Mouse (Mus musculus) neural tube, embryonic 13.5 days (tissue): ENCODE results near the gene Sec23ip. TPM values are rescaled to one million over a fixed set of nuclear protein-coding genes. Genes with fewer than 3 reads are reported as not detected.

ENCODE experiments used
- ATAC-seq: fragments of 200-750 bp; cut with Nextera tagmentation; 2 replicates; pipeline ENCODE4 v1.8.0; 2017; ENCODE audit warnings: low read depth, mild to moderate bottlenecking, moderate TSS enrichment, moderate library complexity
- H3K27ac ChIP-seq: fragments of 300-500 bp; sonication (generic); replicated peaks from 2 replicates; pipeline ENCODE4 v1.5.1; 2015; ENCODE audit warnings: moderate library complexity, mild to moderate bottlenecking, inconsistent platforms
- H3K27me3 ChIP-seq: fragments of 300-500 bp; sonication (generic); 2 replicates; pipeline ENCODE4 v1.6.1; 2015; ENCODE audit warnings: mild to moderate bottlenecking, inconsistent platforms
- H3K36me3 ChIP-seq: fragments of 300-500 bp; sonication (generic); 2 replicates; pipeline ENCODE4 v1.6.1; 2015; ENCODE audit warnings: mild to moderate bottlenecking, inconsistent platforms
- H3K4me1 ChIP-seq: fragments of 300-500 bp; sonication (generic); replicated peaks from 2 replicates; pipeline ENCODE4 v1.6.1; 2015; ENCODE audit warnings: inconsistent platforms
- H3K4me2 ChIP-seq: fragments of 300-500 bp; sonication (generic); 2 replicates; pipeline ENCODE4 v1.6.1; 2015; ENCODE audit warnings: inconsistent platforms, mild to moderate bottlenecking, moderate library complexity
- H3K4me3 ChIP-seq: fragments of 300-500 bp; sonication (generic); 2 replicates; pipeline ENCODE4 v1.5.1; 2015; ENCODE audit warnings: mild to moderate bottlenecking, inconsistent platforms
- H3K9ac ChIP-seq: fragments of 300-500 bp; sonication (generic); 2 replicates; pipeline ENCODE4 v1.6.1; 2015; ENCODE audit warnings: moderate library complexity, mild to moderate bottlenecking, inconsistent platforms
- H3K9me3 ChIP-seq: fragments of 300-500 bp; sonication (generic); 2 replicates; pipeline ENCODE4 v1.6.1; 2016; ENCODE audit warnings: inconsistent platforms
- WGBS: fragments of 180-500 bp; shearing (Covaris S2); methylation state at CpG from one replicate; pipeline ENCODE4 v1.1.7; 2015; 5-methylcytosine and 5-hydroxymethylcytosine counted together
- polyA plus RNA-seq: library from polyadenylated mRNA; unstranded; fragments of >200 nt; fragmentation: Nextera tagmentation; extraction: Ambion mirVana; gene quantifications from 2 replicates; pipeline ENCODE4 v1.2.1, GENCODE M21; 2015

The Sec23ip gene
- polyA plus RNA-seq, 1 experiment from 2014 or later: 37.8 TPM

DNA sequence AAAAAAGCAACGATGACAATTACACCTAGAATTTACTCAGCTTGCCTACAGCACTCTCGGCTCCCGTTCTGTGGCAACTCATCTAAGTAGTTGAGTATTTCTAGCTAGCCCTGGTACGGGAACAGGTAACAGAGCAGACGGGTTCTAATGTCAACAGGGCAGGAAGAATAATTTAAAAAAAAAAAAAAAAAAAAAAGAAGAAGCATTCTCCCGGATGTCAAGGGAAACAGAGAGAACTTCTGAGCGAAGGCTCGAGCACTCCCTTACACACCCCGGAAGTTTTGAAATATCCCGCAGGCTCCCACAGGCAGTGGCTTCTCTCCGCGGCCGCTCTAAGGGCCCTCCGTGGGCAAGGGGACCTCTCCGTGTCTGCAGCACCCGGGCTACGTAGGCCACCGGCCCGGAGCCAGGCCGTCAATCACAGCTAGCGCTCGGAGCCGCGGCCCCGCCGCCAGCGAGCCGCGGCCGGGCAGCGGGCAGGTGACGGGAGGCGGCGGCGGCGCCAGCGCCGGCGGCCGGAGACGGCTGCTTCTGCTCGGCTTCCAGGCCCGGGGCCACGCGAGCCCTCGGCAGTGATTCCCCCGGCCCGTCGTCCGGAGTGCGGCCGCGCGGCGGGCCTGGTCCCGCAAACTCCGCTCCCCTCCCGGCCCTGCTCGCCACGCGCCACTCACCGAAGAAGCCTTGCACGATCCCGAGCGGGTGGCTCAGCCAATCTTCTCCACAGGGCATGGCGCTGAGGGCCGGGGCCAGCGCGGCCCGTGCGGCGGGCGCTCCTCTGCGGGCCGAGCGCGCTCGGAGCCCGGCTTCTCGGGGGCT lies 5.1 kb upstream of the Sec23ip start:
- ATAC-seq: peak; percentile 43
- Histone ChIP-seq H3K4me1 (peaks cover 37% of the 10 kb centered on the region), H3K36me3 (peaks cover 3% of the 10 kb centered on the region; the same call in 1 of the 2 replicates), H3K9me3 (no peaks in the 10 kb centered on the region), H3K4me3 (peak overlapping the region; percentile 98), H3K4me2 (peak overlapping the region; percentile 95), H3K9ac (peak overlapping the region; percentile 95), H3K27ac (peak overlapping the region; percentile 90), H3K27me3 (peaks cover 8% of the 10 kb centered on the region)
- under 1% methylated on average over 78 of the region's 80 CpGs for WGBS

DNA sequence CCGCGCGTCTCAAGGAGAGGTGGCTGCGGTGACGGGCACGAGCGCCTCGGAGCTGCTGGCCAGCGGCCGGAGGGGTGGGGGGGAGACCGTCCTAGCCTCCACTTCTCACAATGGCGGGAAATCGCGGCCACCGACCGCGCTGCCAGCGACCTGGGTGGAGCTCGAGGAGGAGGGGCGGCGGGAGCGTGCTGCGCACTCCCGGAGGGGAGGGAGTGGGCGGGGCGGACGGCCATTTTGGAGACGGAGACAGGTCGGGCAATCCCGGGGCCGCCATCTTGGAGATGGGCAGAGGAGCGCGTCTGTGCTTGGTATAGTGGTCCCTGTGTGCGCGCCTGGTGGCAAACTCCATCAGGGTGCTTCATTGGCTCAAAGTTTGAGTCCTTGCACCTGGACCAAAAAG lies 4.4 kb upstream of the Sec23ip start, which contains the start of gene Mcmbp:
Mcmbp (minus strand) TSS at position 162 of the 400 bp plus-strand sequence.
- H3K9me3 ChIP-seq: no peaks in the 10 kb centered on the region
- peaks cover 8% of the 10 kb centered on the region for H3K27me3 ChIP-seq
- H3K4me3 ChIP-seq: peak within 1 kb of the TSS; percentile 98
- peaks cover 39% of the 10 kb centered on the region for H3K4me1 ChIP-seq
- peak within 1 kb of the TSS; percentile 90 for H3K27ac ChIP-seq
- WGBS: under 1% methylated on average over 35 of the region's 35 CpGs
- H3K9ac ChIP-seq: peak within 1 kb of the TSS; percentile 95
- ATAC-seq: peak; percentile 90
- H3K4me2 ChIP-seq: peak within 1 kb of the TSS; percentile 95
- H3K36me3 ChIP-seq: no peaks in the 10 kb centered on the region

DNA sequence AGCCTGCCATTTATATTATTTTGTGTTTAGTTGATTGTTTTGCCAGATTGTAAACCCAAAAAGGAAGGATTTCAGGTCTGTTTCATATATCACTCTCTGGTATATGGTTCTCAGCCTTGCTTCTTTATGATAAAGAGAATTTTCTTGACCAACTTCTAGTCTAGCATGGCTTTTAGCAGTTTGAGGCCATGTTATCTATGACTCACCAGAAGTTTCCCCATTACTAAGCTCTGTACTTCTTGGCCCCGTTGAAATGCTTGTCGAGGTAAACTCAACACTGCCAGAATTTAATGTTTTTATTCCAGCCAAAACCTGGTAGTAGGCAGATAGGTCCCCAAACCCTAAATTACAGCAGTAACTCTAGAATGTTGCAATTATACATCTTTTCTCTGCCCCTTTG lies 845 bp upstream of the Sec23ip start:
- WGBS: 59% methylated on average over 2 of the region's 2 CpGs
- ATAC-seq: no peak
- Histone ChIP-seq H3K4me2 (peak overlapping the region; percentile 58), H3K4me3 (peak overlapping the region; percentile 98), H3K36me3 (no peaks in the 10 kb centered on the region), H3K27ac (no peak overlapping the region), H3K9ac (peak overlapping the region; percentile 62), H3K9me3 (no peaks in the 10 kb centered on the region), H3K4me1 (peaks cover 52% of the 10 kb centered on the region), H3K27me3 (peaks cover 8% of the 10 kb centered on the region)

DNA sequence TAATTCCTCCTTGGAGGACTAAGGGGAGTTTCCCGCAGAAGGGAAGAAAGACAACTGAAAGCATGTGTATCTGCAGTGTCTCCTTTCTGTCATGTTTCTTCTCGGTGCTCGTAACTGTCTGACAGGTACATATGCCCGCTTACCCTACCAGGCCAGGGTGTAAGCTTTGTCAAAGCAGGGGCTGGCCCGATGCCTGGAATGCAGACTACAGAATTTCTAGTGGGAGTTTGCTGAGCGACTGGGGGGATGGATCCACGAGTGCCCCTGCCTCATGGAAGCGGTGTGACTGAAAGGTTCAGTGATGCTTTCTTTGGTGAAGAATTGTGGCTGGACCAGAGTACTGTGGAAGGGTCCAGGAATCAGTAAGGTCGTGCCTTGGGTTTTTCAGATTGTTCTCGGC lies 1.4 kb downstream of the Sec23ip start:
- H3K36me3 ChIP-seq: peaks cover 12% of the 10 kb centered on the region
- H3K9ac ChIP-seq: peak overlapping the region; percentile 97
- H3K4me2 ChIP-seq: peak overlapping the region; percentile 96
- no peaks in the 10 kb centered on the region for H3K9me3 ChIP-seq
- WGBS: 93% methylated on average over 10 of the region's 10 CpGs
- peaks cover 8% of the 10 kb centered on the region for H3K27me3 ChIP-seq
- peaks cover 48% of the 10 kb centered on the region for H3K4me1 ChIP-seq
- H3K4me3 ChIP-seq: peak overlapping the region; percentile 98
- H3K27ac ChIP-seq: no peak overlapping the region
- no peak for ATAC-seq

DNA sequence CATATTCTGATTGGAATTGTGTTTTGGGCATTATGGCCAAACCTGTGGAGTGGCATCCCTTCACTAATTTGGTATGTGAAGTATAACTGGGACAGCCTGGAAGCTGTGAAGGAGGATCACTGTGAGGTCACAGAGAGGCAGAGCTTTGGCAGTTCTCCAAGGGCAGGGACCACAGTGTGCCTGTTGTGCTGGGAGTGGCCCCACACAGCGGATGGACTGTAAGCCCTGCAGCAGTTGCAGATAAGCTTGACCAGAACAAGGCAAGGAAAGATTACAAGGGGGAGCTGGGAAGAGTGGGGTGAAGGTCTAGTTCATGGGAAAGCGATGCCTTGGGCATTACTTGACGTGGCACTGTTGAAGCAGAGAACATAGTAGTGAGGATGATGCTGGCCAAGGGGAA lies 4.0 kb downstream of the Sec23ip start:
- ATAC-seq: no peak
- no peaks in the 10 kb centered on the region for H3K27me3 ChIP-seq

DNA sequence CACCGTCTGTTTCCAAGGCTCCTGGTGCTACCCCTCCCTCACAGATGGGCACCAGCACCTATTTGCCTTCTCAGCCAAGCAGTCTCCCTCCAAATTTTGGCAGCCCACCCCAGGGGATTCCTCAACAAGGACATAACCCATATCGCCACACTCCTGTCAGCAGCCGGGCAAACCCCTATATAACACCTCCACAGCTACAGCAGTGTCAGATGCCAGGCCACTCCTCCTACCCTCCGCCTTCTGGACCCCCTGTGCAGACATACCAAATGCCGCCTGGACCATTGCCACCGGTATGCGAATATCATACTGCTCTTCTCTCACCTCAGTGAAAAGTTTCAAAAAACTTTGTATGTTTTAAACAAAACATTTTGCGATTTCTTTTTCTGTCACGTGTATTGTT lies 5.6 kb downstream of the Sec23ip start:
- peaks cover 40% of the 10 kb centered on the region for H3K4me1 ChIP-seq
- H3K27ac ChIP-seq: no peak overlapping the region
- H3K4me3 ChIP-seq: no peak overlapping the region
- H3K9ac ChIP-seq: no peak overlapping the region
- no peaks in the 10 kb centered on the region for H3K9me3 ChIP-seq
- no peak overlapping the region for H3K4me2 ChIP-seq
- H3K27me3 ChIP-seq: no peaks in the 10 kb centered on the region
- no peak for ATAC-seq
- WGBS: 86% methylated on average over 9 of the region's 9 CpGs
- peaks cover 50% of the 10 kb centered on the region for H3K36me3 ChIP-seq

More for the DNA sequence above, 4.0 kb downstream of the Sec23ip start:
- peaks cover 35% of the 10 kb centered on the region for H3K36me3 ChIP-seq
- H3K4me1 ChIP-seq: peaks cover 48% of the 10 kb centered on the region
- no peaks in the 10 kb centered on the region for H3K9me3 ChIP-seq
- 0 out of 2 replicates have a peak overlapping the region, but pooled peaks have one; percentile 18 for H3K9ac ChIP-seq
- no peak overlapping the region for H3K4me3 ChIP-seq
- H3K4me2 ChIP-seq: 0 out of 2 replicates have a peak overlapping the region, but pooled peaks have one; percentile 4
- no peak overlapping the region for H3K27ac ChIP-seq
- WGBS: 74% methylated on average over 3 of the region's 3 CpGs

DNA sequence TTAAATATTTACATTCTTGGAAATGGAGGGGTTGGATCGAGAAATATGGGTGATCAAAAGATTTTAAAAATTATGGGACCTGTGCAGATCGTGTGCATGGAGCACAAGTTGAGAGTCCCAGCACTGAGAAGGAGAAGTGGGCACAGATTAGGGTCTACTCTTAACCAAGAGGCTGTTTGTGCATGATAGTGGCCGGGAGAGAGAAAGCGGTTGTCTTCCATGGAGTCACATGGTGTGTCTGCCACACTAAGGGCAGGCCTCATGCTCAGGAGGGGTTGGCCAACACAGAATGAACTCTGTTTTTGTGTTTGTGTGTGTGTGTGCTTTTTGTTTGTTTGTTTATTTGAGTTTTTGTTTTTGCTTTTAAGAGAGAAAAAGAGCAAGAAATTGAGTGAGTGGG lies 7.3 kb downstream of the Sec23ip start:
- peaks cover 23% of the 10 kb centered on the region for H3K4me1 ChIP-seq
- peaks cover 66% of the 10 kb centered on the region for H3K36me3 ChIP-seq
- 89% methylated on average over 4 of the region's 4 CpGs for WGBS
- H3K27ac ChIP-seq: no peak overlapping the region
- H3K9ac ChIP-seq: no peak overlapping the region
- H3K9me3 ChIP-seq: no peaks in the 10 kb centered on the region
- no peaks in the 10 kb centered on the region for H3K27me3 ChIP-seq
- H3K4me2 ChIP-seq: no peak overlapping the region
- ATAC-seq: no peak
- no peak overlapping the region for H3K4me3 ChIP-seq

DNA sequence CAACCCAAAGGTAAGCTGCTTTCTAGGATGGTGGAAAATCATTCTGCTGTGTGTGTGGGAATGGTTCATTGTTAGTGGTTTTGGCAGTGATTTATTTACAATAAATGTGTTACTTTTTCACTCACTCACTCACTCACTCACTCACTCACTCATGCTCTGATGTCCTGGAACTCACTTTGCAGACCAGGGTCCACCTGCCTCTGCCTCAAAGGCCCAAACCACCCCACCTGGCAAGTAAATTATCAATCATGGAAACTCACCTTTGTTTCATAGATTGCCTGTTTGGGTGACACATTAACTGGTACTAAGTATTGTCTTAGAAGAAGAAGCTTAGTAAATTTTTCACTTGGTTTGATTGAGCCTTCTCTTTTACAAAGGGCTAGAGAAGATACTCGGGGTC lies 10.7 kb downstream of the Sec23ip start:
- 93% methylated on average over 1 of the region's 1 CpGs for WGBS
- no peak for ATAC-seq

DNA sequence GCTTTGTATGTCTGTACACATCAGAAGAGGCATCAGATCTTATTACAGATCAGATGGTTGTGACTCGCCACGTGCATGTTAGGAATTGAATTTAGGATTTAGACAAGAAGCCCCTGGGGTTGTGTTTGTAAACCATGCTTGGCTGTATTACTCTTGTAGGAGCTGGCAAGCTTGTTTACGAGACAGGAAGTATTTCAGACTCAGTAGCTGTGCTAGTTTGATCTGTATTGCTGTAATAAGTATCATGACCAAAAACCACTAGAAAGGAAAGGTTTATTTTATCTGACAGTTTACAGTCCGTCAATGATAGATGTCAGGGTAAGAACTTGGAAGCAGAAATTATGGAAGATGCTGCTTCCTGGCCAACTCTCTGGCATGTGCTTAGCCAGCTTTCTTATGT lies 14.2 kb downstream of the Sec23ip start:
- no peak overlapping the region for H3K9ac ChIP-seq
- H3K27ac ChIP-seq: no peak overlapping the region
- no peak overlapping the region for H3K4me3 ChIP-seq
- 96% methylated on average over 4 of the region's 4 CpGs for WGBS
- peaks cover 96% of the 10 kb centered on the region for H3K36me3 ChIP-seq
- H3K9me3 ChIP-seq: no peaks in the 10 kb centered on the region
- ATAC-seq: no peak
- H3K4me2 ChIP-seq: no peak overlapping the region
- no peaks in the 10 kb centered on the region for H3K27me3 ChIP-seq
- no peaks in the 10 kb centered on the region for H3K4me1 ChIP-seq

More for the DNA sequence above, 10.7 kb downstream of the Sec23ip start:
- Histone ChIP-seq H3K4me1 (no peaks in the 10 kb centered on the region), H3K27ac (no peak overlapping the region), H3K4me2 (no peak overlapping the region), H3K27me3 (no peaks in the 10 kb centered on the region), H3K9ac (no peak overlapping the region), H3K4me3 (no peak overlapping the region), H3K9me3 (no peaks in the 10 kb centered on the region), H3K36me3 (peaks cover 95% of the 10 kb centered on the region)

DNA sequence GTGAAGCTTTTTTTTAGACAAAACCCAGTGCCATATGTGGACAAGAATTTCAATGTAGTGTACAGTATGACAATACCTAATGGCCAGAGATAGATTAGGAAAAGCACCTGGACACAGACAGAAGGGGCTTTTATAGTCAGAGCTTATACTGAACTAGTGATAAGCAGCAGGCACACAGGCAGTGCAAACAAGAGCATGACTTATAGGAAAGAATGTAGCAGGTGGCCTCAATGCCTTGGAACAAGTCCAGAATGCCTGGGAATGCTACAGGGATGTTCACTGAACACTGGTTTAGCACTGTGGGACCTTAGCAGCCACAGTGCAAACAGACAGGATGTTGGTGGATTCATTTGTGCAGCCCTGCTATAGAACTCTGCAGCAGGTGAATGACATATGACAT lies 22.0 kb downstream of the Sec23ip start:
- Histone ChIP-seq H3K4me3 (no peak overlapping the region), H3K4me1 (no peaks in the 10 kb centered on the region), H3K36me3 (peaks cover 91% of the 10 kb centered on the region), H3K9ac (no peak overlapping the region), H3K9me3 (no peaks in the 10 kb centered on the region), H3K27me3 (no peaks in the 10 kb centered on the region), H3K4me2 (no peak overlapping the region), H3K27ac (no peak overlapping the region)
- no peak for ATAC-seq

DNA sequence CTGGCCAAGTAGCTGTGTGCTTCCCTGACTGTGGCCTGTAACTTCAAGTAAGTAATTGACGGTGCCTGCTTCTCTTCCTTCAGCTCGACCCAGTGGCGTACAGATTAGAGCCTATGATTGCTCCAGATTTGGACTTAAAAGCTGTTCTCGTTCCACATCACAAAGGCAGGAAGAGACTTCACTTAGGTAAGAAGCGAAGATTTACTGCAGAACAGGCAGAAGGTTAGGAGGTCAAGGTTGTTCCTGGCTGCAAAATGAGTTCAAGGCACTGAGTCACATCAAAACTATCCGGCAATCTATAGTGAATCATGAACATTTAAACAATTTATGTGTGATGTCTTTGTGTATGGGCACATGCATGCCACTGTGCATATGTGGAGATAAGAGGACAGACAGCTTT lies 32.5 kb downstream of the Sec23ip start:
- Histone ChIP-seq H3K36me3 (peaks cover 93% of the 10 kb centered on the region), H3K27ac (no peak overlapping the region), H3K4me1 (no peaks in the 10 kb centered on the region), H3K27me3 (no peaks in the 10 kb centered on the region), H3K4me3 (no peak overlapping the region), H3K9me3 (no peaks in the 10 kb centered on the region), H3K9ac (no peak overlapping the region), H3K4me2 (no peak overlapping the region)
- 87% methylated on average over 6 of the region's 6 CpGs for WGBS
- no peak for ATAC-seq

DNA sequence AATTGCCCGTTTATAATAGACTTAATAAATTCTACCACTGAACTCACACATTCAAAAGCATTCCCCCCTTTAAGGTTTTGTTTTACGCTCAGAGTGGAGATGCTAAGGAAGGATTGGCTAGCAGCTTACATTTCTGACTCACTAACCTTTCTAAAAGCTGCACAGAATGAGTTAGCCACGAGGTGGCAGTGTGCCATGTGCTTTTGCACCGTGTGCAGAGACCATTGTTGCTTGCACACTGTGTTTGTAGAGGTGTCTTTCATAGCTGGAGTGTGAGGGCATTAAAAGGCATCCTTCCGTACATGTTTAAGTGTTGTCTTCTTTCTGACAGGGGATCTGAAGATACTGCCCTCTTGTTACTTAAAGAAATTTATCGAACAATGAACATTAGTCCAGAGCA lies 34.6 kb downstream of the Sec23ip start:
- H3K4me1 ChIP-seq: no peaks in the 10 kb centered on the region
- no peak overlapping the region for H3K4me3 ChIP-seq
- peaks cover 89% of the 10 kb centered on the region for H3K36me3 ChIP-seq
- peak; percentile 79 for ATAC-seq
- H3K4me2 ChIP-seq: no peak overlapping the region
- H3K27ac ChIP-seq: no peak overlapping the region
- H3K9me3 ChIP-seq: no peaks in the 10 kb centered on the region
- H3K9ac ChIP-seq: no peak overlapping the region
- no peaks in the 10 kb centered on the region for H3K27me3 ChIP-seq
- 48% methylated on average over 6 of the region's 6 CpGs for WGBS
